Mouse (Mus musculus) frontal cortex, postnatal 25 days (tissue): ENCODE results near the gene 3110021N24Rik.
A peak's percentile ranks its signal among the peaks of the same experiment; 100 is the strongest.
"Not testable (repeated sequence)": the region's sequence is repeated elsewhere in the genome, so short reads cannot be mapped to it uniquely, and the experiment has no call there.

Experiments
- DNase-seq, 2 experiments: peaks; one replicate each; pipeline ENCODE4 v3.0.0; 2022; ENCODE audit warnings: low spot score in 2 of 2

The 3110021N24Rik gene

DNA sequence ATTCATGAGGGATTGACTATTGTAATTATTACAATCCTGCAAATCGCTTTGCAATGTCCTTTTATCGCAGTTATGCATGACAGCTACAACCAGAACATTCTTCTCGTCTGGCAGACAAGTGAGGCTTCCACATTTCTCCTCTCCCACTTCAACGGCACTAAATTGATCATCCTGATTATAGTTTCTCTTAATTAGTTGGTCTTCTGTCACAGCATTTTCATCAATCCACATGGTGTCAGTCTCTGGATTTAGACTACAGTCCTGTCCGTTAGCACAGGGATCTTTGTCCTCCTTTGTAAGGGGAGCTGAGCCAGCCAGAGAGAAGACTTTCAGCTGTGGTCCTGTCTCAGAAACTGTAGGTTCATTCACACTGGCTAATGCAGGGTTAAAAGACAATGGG lies at the start of gene 3110021N24Rik:
Gene 3110021N24Rik (plus strand): TSS at position 301 of the 400 bp plus-strand sequence.
- no peak for DNase-seq

GRCm38 (mm10) chr4:108686156-108686555 lies 33.3 kb upstream of the 3110021N24Rik start:
- DNase-seq: no peak

- DNase-seq: not testable (repeated sequence)
These were observed 32.4 kb upstream of the 3110021N24Rik start for GRCm38 (mm10) chr4:108687098-108687497.

GRCm38 (mm10) chr4:108690479-108690878 lies 29.0 kb upstream of the 3110021N24Rik start:
- DNase-seq: no peak

DNA sequence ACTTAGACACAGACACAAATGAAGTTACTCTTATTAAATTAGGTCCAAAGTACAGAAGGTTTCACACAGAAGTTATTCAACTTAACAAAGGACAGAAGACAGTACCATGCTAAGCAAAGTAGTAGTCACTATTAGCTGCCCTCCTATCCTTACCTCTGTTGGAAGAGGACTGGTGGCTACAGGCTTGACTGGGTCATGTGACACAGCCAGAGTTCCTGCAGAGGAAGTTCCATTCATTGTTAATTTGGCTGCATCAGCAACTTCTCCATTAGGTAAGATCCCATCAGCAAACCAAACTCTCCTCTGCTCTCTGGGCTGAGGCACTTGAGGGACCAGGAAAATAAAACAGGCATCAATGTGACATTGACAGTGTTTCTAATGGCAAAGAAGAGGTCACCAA lies 28.0 kb upstream of the 3110021N24Rik start:
- no peak for DNase-seq

GRCm38 (mm10) chr4:108696934-108697333 lies 22.5 kb upstream of the 3110021N24Rik start:
- no peak for DNase-seq

DNA sequence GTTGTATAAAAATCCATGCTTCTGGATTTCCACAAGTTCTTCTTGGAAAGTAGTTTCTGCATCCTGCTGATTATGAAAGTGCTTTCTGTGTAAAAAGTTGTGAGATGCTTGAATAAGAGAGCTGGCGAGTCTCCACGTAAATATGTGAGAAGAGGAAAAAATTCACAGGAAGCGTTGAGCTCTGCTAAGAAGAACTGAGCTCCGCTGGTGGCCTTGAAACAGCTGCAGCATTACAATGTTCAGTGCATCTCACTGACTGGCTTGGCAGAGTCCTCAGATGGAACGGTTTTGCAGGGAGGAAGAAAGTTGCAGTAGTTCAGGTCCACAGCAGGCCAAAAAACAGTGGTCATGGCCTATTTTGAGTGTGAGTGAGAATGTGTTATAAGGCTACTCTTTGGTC lies 11.2 kb upstream of the 3110021N24Rik start:
- DNase-seq: no peak

- no peak for DNase-seq
These were observed 1.9 kb downstream of the 3110021N24Rik start for GRCm38 (mm10) chr4:108721245-108721784.

GRCm38 (mm10) chr4:108724102-108724501 lies 4.7 kb downstream of the 3110021N24Rik start:
- DNase-seq: no peak

DNA sequence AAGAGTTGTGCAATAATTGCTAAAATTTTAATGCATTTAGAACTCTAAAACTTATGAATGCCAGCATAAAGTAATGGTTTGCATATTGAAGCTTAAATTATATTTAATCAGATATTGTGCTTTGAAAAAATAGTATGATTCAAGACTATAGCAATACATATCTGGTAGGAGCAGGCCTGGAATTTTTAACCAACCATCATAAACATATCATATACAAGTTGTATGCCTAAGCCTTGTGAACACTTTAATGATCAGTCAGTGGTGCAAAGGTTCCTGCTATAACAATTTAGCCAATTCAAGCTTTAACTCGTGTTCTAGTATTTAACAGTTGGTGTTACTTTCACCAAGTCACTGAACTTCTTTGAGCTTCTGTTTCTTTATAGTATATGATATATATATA lies 11.0 kb downstream of the 3110021N24Rik start:
- no peak for DNase-seq

GRCm38 (mm10) chr4:108731582-108731981 lies 12.1 kb downstream of the 3110021N24Rik start:
- no peak for DNase-seq

GRCm38 (mm10) chr4:108746160-108746873 lies 26.9 kb downstream of the 3110021N24Rik start:
- DNase-seq: no peak

GRCm38 (mm10) chr4:108759583-108759982 lies 40.1 kb downstream of the 3110021N24Rik start:
- DNase-seq: no peak

GRCm38 (mm10) chr4:108768527-108768926 lies 49.1 kb downstream of the 3110021N24Rik start:
- DNase-seq: no peak

DNA sequence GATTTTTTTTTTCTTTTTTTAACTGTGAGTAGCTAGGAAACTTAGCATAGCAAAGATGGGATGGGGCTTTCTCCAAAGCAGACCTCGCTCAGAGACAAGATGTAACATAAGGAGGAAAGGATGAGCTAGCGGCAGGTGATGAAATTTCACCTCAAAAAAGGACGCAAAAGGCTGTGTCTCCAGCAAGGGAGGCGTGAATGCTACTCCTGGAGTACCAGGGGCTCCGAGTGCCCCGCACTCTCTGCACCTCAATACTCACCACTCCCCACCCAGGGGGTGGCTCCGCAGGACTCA lies 60.3 kb downstream of the 3110021N24Rik start:
- no peak for DNase-seq

DNA sequence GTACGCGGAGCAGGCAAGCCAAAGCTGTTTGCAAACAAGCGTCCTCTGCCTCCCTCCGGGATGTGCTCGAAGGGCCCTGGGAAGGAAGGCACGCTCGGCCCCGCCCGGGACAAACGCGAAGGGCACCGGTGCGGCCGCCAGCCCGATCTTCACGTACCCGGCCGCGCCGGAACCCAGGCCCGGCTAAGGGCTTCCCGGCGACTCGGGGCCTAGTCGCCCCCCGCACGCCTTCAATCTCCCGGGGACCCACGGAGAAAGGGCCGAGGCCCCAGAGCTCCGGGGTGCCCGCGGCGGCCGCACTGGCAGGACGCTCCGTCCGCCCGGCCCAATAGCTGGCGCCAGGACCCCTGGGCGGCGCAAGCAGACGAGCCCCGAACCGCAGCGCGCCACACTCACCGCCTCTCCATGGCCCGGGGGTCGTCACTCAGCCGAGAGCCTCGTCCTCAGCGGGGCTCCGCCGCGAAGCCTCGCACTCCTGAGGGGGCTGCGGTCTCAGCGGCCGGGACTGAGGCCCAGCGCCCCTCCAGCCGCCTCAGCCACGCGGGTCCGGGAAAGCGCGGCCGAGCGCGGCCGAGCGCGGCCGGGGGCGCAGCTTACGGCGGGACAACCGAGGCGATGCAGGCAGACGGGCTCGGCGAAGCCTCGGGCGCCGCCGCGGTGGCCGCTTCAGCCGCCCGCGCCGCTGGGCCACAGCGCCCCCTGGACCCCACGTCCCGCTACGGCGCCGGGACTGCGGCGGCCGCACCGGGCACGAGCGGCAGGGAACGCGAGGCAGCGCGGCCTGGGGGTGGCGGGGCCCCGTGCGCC lies 60.8 kb downstream of the 3110021N24Rik start, which contains the start of gene Zfyve9:
Gene Zfyve9 (minus strand): TSS at position 742 of the 807 bp plus-strand sequence.
- DNase-seq: peak; percentile 45 to 59

DNA sequence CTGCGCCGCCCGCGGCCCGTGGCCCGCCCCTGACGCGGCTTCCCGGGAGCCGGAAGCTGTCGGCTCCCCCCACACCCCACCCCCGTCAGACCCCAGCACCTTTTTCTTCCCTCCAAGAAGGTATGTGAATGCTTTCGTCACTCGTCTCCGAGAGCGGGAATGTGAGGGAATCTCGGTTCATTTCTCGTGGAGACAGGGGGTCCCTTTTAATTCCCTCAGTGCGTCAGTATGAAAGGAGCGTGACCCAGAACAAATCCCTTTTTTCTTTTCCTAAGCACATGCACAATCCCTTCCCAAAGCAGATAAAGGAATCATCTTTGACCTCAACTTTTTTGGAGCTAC lies 61.4 kb downstream of the 3110021N24Rik start:
- DNase-seq: no peak

GRCm38 (mm10) chr4:108781596-108781995 lies 62.1 kb downstream of the 3110021N24Rik start:
- no peak for DNase-seq

DNA sequence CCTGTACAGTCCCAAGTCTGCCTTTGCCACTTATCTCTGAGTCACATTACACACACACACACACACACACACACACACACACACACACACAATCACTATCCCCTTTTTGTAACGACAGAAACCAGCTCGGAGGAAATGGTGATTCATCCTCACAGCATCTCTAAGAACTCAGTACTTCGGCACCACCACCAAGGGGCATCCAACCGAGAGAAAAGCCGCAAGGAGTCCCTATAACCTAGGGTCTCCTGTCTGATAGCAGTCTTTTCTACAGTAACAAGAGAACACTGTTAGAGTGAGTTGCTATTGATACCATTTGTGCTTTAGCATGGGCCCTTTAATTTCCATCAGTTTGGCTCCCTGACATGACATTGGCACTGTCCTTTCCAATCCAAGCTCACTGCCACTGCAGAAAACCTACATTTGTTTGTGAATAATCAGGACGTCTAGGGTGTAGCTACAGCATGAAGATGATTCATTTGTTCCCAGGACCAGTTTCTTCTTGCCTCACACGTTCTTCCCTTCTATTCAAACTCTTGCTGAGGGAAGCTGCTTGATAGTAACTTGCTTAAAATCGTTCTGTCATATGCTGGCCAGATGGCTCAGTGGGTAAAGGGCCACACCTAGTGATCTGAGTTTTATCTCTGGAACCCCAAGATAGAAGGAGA lies 63.1 kb downstream of the 3110021N24Rik start:
- DNase-seq: peak in 1 of 2 experiments; percentile 43

DNA sequence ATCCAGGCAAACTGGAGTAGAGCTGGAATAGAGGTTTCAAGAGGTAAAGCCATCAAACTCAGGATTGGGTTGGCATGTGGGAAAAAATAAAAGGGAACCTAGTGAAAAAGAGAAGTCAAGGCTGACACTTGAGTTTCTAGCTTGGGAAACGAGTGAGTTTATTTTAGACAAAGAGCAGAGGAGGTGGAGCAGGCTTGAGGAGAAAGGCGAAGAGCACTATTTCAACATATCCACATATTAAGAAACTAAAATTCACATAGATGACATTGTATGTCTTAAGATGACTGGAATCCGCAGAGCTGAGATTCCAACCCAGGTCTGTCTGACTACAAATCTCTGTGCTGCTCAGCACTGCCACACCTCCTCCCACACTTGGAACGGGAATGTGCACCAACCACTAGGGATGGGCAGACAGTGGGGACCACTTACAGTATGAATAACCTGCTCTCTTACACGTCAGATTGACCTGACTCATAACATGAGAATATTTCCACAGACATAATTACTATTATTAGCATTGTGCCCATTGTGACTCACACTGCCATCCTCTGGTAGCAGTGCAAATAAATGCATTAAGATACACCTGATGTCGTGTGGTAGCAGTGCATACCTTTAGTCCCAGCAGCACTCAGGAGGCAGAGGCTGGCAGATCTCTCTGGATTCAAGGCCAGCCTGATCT lies 69.9 kb downstream of the 3110021N24Rik start:
- no peak for DNase-seq

DNA sequence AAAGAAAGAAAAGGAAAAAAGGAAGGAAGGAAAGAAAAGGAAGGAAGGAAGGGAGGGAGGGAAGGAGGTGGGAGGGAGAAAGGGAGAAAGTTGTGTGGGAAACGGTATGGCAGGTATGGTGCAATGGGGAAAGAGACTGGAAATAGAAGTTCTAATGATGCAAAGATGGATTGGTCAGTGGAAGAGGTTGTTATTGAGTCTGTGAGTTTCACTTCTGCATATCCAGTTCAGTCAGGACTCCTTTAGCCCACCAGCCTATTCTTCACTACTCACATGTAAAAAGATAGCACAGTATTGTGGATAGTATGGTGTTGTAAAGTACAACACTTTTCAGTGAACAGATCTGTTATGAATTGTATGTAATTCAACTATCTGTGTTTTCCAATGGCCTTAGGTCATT lies 71.1 kb downstream of the 3110021N24Rik start:
- DNase-seq: no peak

DNA sequence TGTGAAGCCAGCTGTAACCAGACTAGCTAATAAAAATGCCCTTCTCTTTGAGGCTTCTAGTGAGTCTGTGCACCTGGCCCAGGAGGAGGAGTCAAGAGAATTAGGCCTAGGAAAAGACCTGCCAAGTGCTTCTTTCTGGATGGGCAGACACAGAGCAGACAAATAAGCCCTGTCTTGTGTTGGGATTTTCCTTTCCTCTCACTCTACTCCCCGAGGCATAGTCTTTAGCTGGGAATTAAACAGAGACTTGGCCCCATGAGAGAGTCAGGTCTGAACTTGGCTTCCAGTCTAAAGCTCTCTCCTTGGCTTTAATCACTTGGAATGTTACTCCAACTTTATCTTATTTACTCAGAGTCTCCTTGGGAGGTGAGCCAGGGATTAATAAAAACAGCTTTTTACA lies 74.5 kb downstream of the 3110021N24Rik start:
- no peak for DNase-seq
